Mouse (Mus musculus) yolk sac, embryonic 10.5 days (tissue): ENCODE measurements at regions not wholly inside any gene's neighbourhood (a gene's known extent, or its start where the extent isn't known, plus 50 kb on each side); places are given as distances from the start of the nearest gene placed in this dataset.
"Not testable (repeated sequence)": the region's sequence is repeated elsewhere in the genome, so short reads cannot be mapped to it uniquely, and the experiment has no call there.

ENCODE experiments used
- DNase-seq: peaks from one replicate; pipeline ENCODE4 v3.0.0-alpha.2; 2017; ENCODE audit warnings: low spot score

GRCm38 (mm10) chr3:153144217-153144616, 162.2 kb upstream of the St6galnac5 start:
- no peak for DNase-seq

- no peak for DNase-seq
Observed at GRCm38 (mm10) chr3:153140985-153141384, 158.9 kb upstream of the St6galnac5 start.

- no peak for DNase-seq
Observed at GRCm38 (mm10) chr3:153125335-153125734, 143.3 kb upstream of the St6galnac5 start.

- DNase-seq = no peak
Observed at GRCm38 (mm10) chr3:153121934-153122333, 139.9 kb upstream of the St6galnac5 start.

GRCm38 (mm10) chr3:153119142-153119541, 137.1 kb upstream of the St6galnac5 start:
- no peak for DNase-seq

- no peak for DNase-seq
Observed at GRCm38 (mm10) chr3:153118643-153119042, 136.6 kb upstream of the St6galnac5 start.

GRCm38 (mm10) chr3:153105591-153105990, 123.5 kb upstream of the St6galnac5 start:
- DNase-seq = no peak

GRCm38 (mm10) chr3:153090572-153090971, 108.5 kb upstream of the St6galnac5 start:
- not testable (repeated sequence) for DNase-seq

GRCm38 (mm10) chr3:153085096-153085788, 103.2 kb upstream of the St6galnac5 start:
- peak; percentile 19 for DNase-seq

GRCm38 (mm10) chr3:153084226-153085095, 102.4 kb upstream of the St6galnac5 start:
- DNase-seq = no peak

GRCm38 (mm10) chr3:153080371-153080770, 98.3 kb upstream of the St6galnac5 start:
- no peak for DNase-seq

GRCm38 (mm10) chr3:153077846-153078703, 96.0 kb upstream of the St6galnac5 start:
- DNase-seq = no peak

GRCm38 (mm10) chr3:153072200-153072919, 90.3 kb upstream of the St6galnac5 start:
- DNase-seq = no peak

GRCm38 (mm10) chr3:153071549-153071948, 89.5 kb upstream of the St6galnac5 start:
- no peak for DNase-seq

GRCm38 (mm10) chr3:153071123-153071522, 89.1 kb upstream of the St6galnac5 start:
- no peak for DNase-seq

GRCm38 (mm10) chr3:153065890-153066289, 83.8 kb upstream of the St6galnac5 start:
- no peak for DNase-seq

- DNase-seq = no peak
Observed at GRCm38 (mm10) chr3:153053163-153053562, 71.1 kb upstream of the St6galnac5 start.

- no peak for DNase-seq
Observed at GRCm38 (mm10) chr3:153051566-153051965, 69.5 kb upstream of the St6galnac5 start.

GRCm38 (mm10) chr3:153045328-153045727, 63.3 kb upstream of the St6galnac5 start:
- no peak for DNase-seq

- DNase-seq = no peak
Observed at GRCm38 (mm10) chr3:153033980-153034379, 51.9 kb upstream of the St6galnac5 start.
